Mouse (Mus musculus) myocyte (in vitro differentiated cells): ENCODE measurements at regions not wholly inside any gene's neighbourhood (a gene's known extent, or its start where the extent isn't known, plus 50 kb on each side); places are given as distances from the start of the nearest gene placed in this dataset.

Source experiments
- H3K27me3 ChIP-seq: one replicate; pipeline ENCODE4 v1.6.1; 2011; ENCODE audit not compliant: control insufficient read depth, insufficient read depth, insufficient read length
- H3K36me3 ChIP-seq: one replicate; pipeline ENCODE4 v1.6.1; 2011; ENCODE audit not compliant: control insufficient read depth, insufficient read depth
- H3K4me2 ChIP-seq: one replicate; pipeline ENCODE4 v1.6.1; 2011; ENCODE audit warnings: low read depth, control low read depth
- H3K4me3 ChIP-seq: one replicate; pipeline ENCODE4 v1.5.1; 2011; ENCODE audit warnings: mild to moderate bottlenecking, control low read depth, moderate library complexity
- H3K79me2 ChIP-seq: one replicate; pipeline ENCODE4 v1.6.1; 2011; ENCODE audit not compliant: control insufficient read depth, insufficient read depth
- H3ac ChIP-seq: one replicate; pipeline ENCODE4 v1.6.1; 2011; ENCODE audit not compliant: control insufficient read depth, insufficient read length
- CEBPB ChIP-seq: IDR thresholded peaks from 2 replicates; pipeline ENCODE4 v1.6.1; 2011; ENCODE audit warnings: mild to moderate bottlenecking, moderate library complexity; ENCODE audit not compliant: poor library complexity, insufficient read depth, severe bottlenecking
- E2F4 ChIP-seq: IDR thresholded peaks from one replicate; pipeline ENCODE4 v1.6.1; 2011; ENCODE audit warnings: mild to moderate bottlenecking, control low read depth, moderate library complexity; ENCODE audit not compliant: insufficient read depth
- MAX ChIP-seq: IDR thresholded peaks from one replicate; pipeline ENCODE4 v1.6.1; 2011; ENCODE audit warnings: low read depth, mild to moderate bottlenecking, control low read depth
- MYOD1 ChIP-seq, 3 experiments: IDR thresholded peaks; one replicate each; pipeline ENCODE4 v1.6.1; 2011; ENCODE audit warnings: control low read depth in 2 of 3, low read depth in 2 of 3, mild to moderate bottlenecking in 2 of 3, moderate library complexity in 1 of 3; ENCODE audit not compliant: insufficient read length in 2 of 3, control insufficient read depth in 1 of 3
- MYOG ChIP-seq, 3 experiments: IDR thresholded peaks; one replicate each; pipeline ENCODE4 v1.6.1; 2011; ENCODE audit warnings: control low read depth in 2 of 3, low read depth in 2 of 3, mild to moderate bottlenecking in 2 of 3; ENCODE audit not compliant: insufficient read length in 2 of 3, control insufficient read depth in 1 of 3, insufficient read depth in 1 of 3
- POLR2A ChIP-seq: IDR thresholded peaks from one replicate; pipeline ENCODE4 v1.6.1; 2011; ENCODE audit warnings: low read depth, mild to moderate bottlenecking, control low read depth, moderate library complexity; ENCODE audit not compliant: insufficient read length
- POLR2AphosphoS2 ChIP-seq: IDR thresholded peaks from one replicate; pipeline ENCODE4 v1.6.1; 2011; ENCODE audit warnings: low read depth, control low read depth; ENCODE audit not compliant: insufficient read length
- REST ChIP-seq: IDR thresholded peaks from one replicate; pipeline ENCODE4 v1.6.1; 2011; ENCODE audit warnings: mild to moderate bottlenecking, control low read depth, moderate library complexity; ENCODE audit not compliant: insufficient read depth, insufficient read length
- SRF ChIP-seq: IDR thresholded peaks from one replicate; pipeline ENCODE4 v1.6.1; 2011; ENCODE audit warnings: low read depth; ENCODE audit not compliant: control insufficient read depth, insufficient read length
- TCF12 ChIP-seq: IDR thresholded peaks from one replicate; pipeline ENCODE4 v1.6.1; 2011; ENCODE audit warnings: mild to moderate bottlenecking, control low read depth; ENCODE audit not compliant: poor library complexity, insufficient read depth, severe bottlenecking
- TCF3 ChIP-seq: IDR thresholded peaks from one replicate; pipeline ENCODE4 v1.6.1; 2011; ENCODE audit warnings: low read depth, control low read depth; ENCODE audit not compliant: insufficient read length
- USF1 ChIP-seq: IDR thresholded peaks from one replicate; pipeline ENCODE4 v1.6.1; 2011; ENCODE audit warnings: low read depth, mild to moderate bottlenecking, control low read depth, moderate library complexity

- Histone ChIP-seq H3K4me2 (no peak overlapping the region), H3ac (no peak overlapping the region), H3K36me3 (no peaks in the 10 kb centered on the region), H3K27me3 (no peaks in the 10 kb centered on the region), H3K4me3 (no peak overlapping the region), H3K79me2 (no peaks in the 10 kb centered on the region)
- TF ChIP-seq SRF (no peak), TCF12 (no peak), USF1 (no peak), MYOD1 (IDR thresholded peaks at IDR 0.05; ENCODE audit: control insufficient read depth in 1 of 3, insufficient read length in 2 of 3, low read depth in 2 of 3) (no peak), REST (no peak), TCF3 (no peak), POLR2AphosphoS2 (no peak), POLR2A (no peak), CEBPB (no peak), E2F4 (no peak), MAX (no peak), MYOG (IDR thresholded peaks at IDR 0.05; ENCODE audit: control insufficient read depth in 1 of 3, insufficient read depth in 1 of 3, insufficient read length in 2 of 3, low read depth in 2 of 3) (no peak)
Measured at GRCm38 (mm10) chr16:77279916-77280315, 266.4 kb downstream of the Usp25 start.

- H3K36me3 ChIP-seq = no peaks in the 10 kb centered on the region
Measured at GRCm38 (mm10) chr16:77279495-77279894, 266.0 kb downstream of the Usp25 start.

DNA sequence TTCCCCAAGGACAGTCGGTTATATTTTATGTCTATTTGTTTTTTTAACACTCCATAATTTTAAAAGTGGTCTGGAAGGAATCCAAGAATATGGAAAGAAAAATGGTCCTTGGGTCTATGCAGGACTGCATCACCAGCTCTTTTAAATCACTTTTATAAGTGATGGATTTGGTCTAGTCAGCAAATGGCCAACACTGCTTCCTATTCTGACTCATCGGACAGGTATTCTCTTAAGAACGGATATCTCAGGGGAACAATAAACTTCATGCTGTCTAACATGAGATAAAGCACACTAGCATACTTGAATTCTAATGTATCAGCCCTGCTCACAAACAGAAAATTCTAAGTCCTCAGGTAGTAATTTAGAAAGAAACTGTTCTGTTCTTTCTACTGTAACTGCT is 259.8 kb downstream of the Usp25 start:
- Histone ChIP-seq H3ac (no peak overlapping the region), H3K4me3 (no peak overlapping the region), H3K27me3 (no peaks in the 10 kb centered on the region), H3K79me2 (no peaks in the 10 kb centered on the region), H3K4me2 (no peak overlapping the region), H3K36me3 (no peaks in the 10 kb centered on the region)
- TF ChIP-seq USF1 = no peak
- no peak for TF ChIP-seq POLR2AphosphoS2
- TF ChIP-seq REST = no peak

More at GRCm38 (mm10) chr16:77279495-77279894, 266.0 kb downstream of the Usp25 start:
- Histone ChIP-seq H3K4me3 (no peak overlapping the region), H3K79me2 (no peaks in the 10 kb centered on the region), H3K4me2 (no peak overlapping the region), H3ac (no peak overlapping the region), H3K27me3 (no peaks in the 10 kb centered on the region)
- TF ChIP-seq MYOG (IDR thresholded peaks at IDR 0.05; ENCODE audit: control insufficient read depth in 1 of 3, insufficient read depth in 1 of 3, insufficient read length in 2 of 3, low read depth in 2 of 3) (no peak), MAX (no peak), MYOD1 (IDR thresholded peaks at IDR 0.05; ENCODE audit: control insufficient read depth in 1 of 3, insufficient read length in 2 of 3, low read depth in 2 of 3) (no peak), SRF (no peak), REST (no peak), POLR2A (no peak), TCF3 (no peak), TCF12 (no peak), CEBPB (no peak), USF1 (no peak), POLR2AphosphoS2 (no peak), E2F4 (no peak)

DNA sequence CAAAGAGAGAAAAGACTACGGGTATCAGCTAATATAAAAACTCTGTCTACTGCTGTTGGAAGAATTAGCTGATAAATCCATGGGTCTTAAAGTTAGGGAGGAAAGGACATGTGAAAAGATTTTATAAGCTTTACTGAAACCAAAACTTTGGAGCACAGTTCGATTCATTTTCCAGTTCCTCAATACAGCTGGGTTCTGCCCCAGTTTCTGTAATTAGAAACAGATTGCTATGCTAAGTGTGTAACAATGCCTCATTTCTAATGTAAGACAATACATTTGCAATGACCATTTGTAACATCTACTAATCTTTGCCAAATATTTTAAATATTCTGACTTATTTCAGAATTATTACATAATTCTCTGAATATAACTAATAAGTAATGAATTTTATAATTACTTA is 255.4 kb downstream of the Usp25 start:
- TF ChIP-seq POLR2A (no peak), CEBPB (no peak), E2F4 (no peak), POLR2AphosphoS2 (no peak), MAX (no peak), TCF3 (no peak), REST (no peak), MYOG (IDR thresholded peaks at IDR 0.05; ENCODE audit: control insufficient read depth in 1 of 3, insufficient read depth in 1 of 3, insufficient read length in 2 of 3, low read depth in 2 of 3) (no peak), TCF12 (no peak), SRF (no peak), MYOD1 (IDR thresholded peaks at IDR 0.05; ENCODE audit: control insufficient read depth in 1 of 3, insufficient read length in 2 of 3, low read depth in 2 of 3) (no peak), USF1 (no peak)

DNA sequence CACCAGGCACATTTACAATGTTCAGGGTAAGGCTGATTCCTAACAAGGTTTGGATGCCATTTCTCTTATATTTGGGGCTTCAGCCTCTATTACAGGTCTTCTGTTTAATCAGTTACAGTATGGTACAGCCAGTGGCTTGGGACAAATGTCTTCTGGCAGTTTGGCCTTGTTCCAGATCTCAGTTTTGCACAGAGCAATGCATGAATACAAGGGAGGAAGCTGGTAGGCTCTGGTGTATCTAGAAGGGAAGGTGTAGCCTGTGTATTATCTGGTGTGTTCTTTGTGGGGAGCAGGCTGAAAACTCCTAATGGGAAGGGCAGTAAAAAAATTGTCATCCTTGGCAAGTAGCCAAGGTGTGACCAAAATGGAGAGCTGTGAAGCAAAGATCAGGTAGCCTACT is 254.2 kb downstream of the Usp25 start:
- Histone ChIP-seq H3K4me2 (no peak overlapping the region), H3K79me2 (no peaks in the 10 kb centered on the region), H3K27me3 (no peaks in the 10 kb centered on the region), H3K36me3 (no peaks in the 10 kb centered on the region), H3K4me3 (no peak overlapping the region), H3ac (no peak overlapping the region)
- TF ChIP-seq MYOG (IDR thresholded peaks at IDR 0.05; ENCODE audit: control insufficient read depth in 1 of 3, insufficient read depth in 1 of 3, insufficient read length in 2 of 3, low read depth in 2 of 3) = no peak
- TF ChIP-seq SRF = no peak
- no peak for TF ChIP-seq MAX
- TF ChIP-seq TCF12 = no peak

More for the DNA sequence above, 255.4 kb downstream of the Usp25 start:
- Histone ChIP-seq H3K4me2 (no peak overlapping the region), H3K4me3 (no peak overlapping the region), H3K36me3 (no peaks in the 10 kb centered on the region), H3K27me3 (no peaks in the 10 kb centered on the region), H3ac (no peak overlapping the region), H3K79me2 (no peaks in the 10 kb centered on the region)
